Mouse (Mus musculus) heart, adult 2 months (tissue): ENCODE results near the gene Crtc1. TPM values are rescaled to one million over a fixed set of nuclear protein-coding genes. Genes with fewer than 3 reads are reported as not detected.

ENCODE experiments used
- DNase-seq, 2 experiments: peaks; one replicate each; pipeline ENCODE4 v3.0.0; 2021
- H3K27ac ChIP-seq: fragments of 200-600 bp; 2 replicates; pipeline ENCODE4 v1.8.1; 2022
- H3K27me3 ChIP-seq: fragments of 200-500 bp; 2 replicates; pipeline ENCODE4 v1.6.1; 2012; ENCODE audit warnings: mild to moderate bottlenecking, low read length, inconsistent platforms, mixed read lengths; ENCODE audit not compliant: control insufficient read depth, insufficient read depth
- H3K36me3 ChIP-seq: fragments of 200-500 bp; 2 replicates; pipeline ENCODE4 v1.6.1; 2012; ENCODE audit warnings: low read length, inconsistent platforms; ENCODE audit not compliant: control insufficient read depth, insufficient read depth
- H3K4me1 ChIP-seq: fragments of 200-500 bp; 2 replicates; pipeline ENCODE4 v1.6.1; 2011; ENCODE audit warnings: low read length; ENCODE audit not compliant: control insufficient read depth, insufficient read depth
- H3K4me3 ChIP-seq: fragments of 200-600 bp; 2 replicates; pipeline ENCODE4 v1.8.1; 2022
- H3K79me2 ChIP-seq: fragments of 200-500 bp; replicated peaks from 2 replicates; pipeline ENCODE4 v1.6.1; 2012; ENCODE audit warnings: mild to moderate bottlenecking, inconsistent platforms, low read length, moderate library complexity, mixed read lengths; ENCODE audit not compliant: control insufficient read depth, insufficient read depth
- H3K9ac ChIP-seq: fragments of 200-500 bp; 2 replicates; pipeline ENCODE4 v1.6.1; 2012; ENCODE audit warnings: low read depth, mild to moderate bottlenecking, control low read depth, inconsistent platforms, low read length, mixed read lengths
- CTCF ChIP-seq: fragments of 200-600 bp; IDR thresholded peaks from 2 replicates; pipeline ENCODE4 v1.8.1; 2022; ENCODE audit warnings: antibody characterized with exemption, mild to moderate bottlenecking, moderate library complexity
- EP300 ChIP-seq: fragments of 200-500 bp; IDR thresholded peaks from 2 replicates; pipeline ENCODE4 v1.6.1; 2011; ENCODE audit warnings: low read depth, low read length, control low read depth; ENCODE audit not compliant: insufficient read depth
- POLR2A ChIP-seq: fragments of 200-500 bp; IDR thresholded peaks from 2 replicates; pipeline ENCODE4 v1.6.1; 2011; ENCODE audit warnings: mild to moderate bottlenecking, low read depth, low read length, control low read depth; ENCODE audit not compliant: insufficient read depth
- WGBS: fragments of 180-500 bp; shearing (Covaris S2); methylation state at CpG from one replicate; pipeline ENCODE4 v1.1.7; 2018; 5-methylcytosine and 5-hydroxymethylcytosine counted together
- intact Hi-C: fragments of 180-260 bp; cut with DNase I; formaldehyde crosslinking; loops from one replicate; pipeline ENCODE4 v1.15.1; 2025
- polyA plus RNA-seq: library from polyadenylated mRNA; depleted of rRNA; stranded (reverse); fragments of >200 nt; gene quantifications from 2 replicates; pipeline ENCODE4 v1.2.3, GENCODE M21; 2012
- total RNA-seq, 2 experiments: library from RNA; stranded (reverse); gene quantifications; 2 replicates each; pipeline ENCODE4 v1.2.3; 2021

Gene Crtc1
- total and polyA plus RNA-seq, 3 experiments, result 7.4 to 14.9 (median 8.1) TPM

- H3K27ac ChIP-seq, result no peak overlapping the region
- H3K36me3 ChIP-seq, result no peaks in the 10 kb centered on the region
- H3K4me3 ChIP-seq, result no peak overlapping the region
- H3K27me3 ChIP-seq, result no peaks in the 10 kb centered on the region
- TF ChIP-seq POLR2A, result no peak
- TF ChIP-seq CTCF, result no peak
- no peak for TF ChIP-seq EP300
- no peak overlapping the region for H3K9ac ChIP-seq
- WGBS, result 25% methylated on average over 14 of the region's 14 CpGs
- peak; percentile 26 to 42 for DNase-seq
- intact Hi-C loops, result no loop called here
- H3K79me2 ChIP-seq, result no peaks in the 10 kb centered on the region
- no peaks in the 10 kb centered on the region for H3K4me1 ChIP-seq
Observed at GRCm38 (mm10) chr8:70418954-70419353, 20.4 kb downstream of the Crtc1 start.

GRCm38 (mm10) chr8:70417914-70418313 is 21.5 kb downstream of the Crtc1 start:
- DNase-seq, result no peak
- WGBS, result 60% methylated on average over 10 of the region's 10 CpGs
- Histone ChIP-seq H3K4me1 (no peaks in the 10 kb centered on the region), H3K27me3 (no peaks in the 10 kb centered on the region), H3K79me2 (no peaks in the 10 kb centered on the region), H3K27ac (no peak overlapping the region), H3K4me3 (no peak overlapping the region), H3K9ac (no peak overlapping the region), H3K36me3 (no peaks in the 10 kb centered on the region)
- intact Hi-C loops, result no loop called here
- no peak for TF ChIP-seq EP300
- no peak for TF ChIP-seq POLR2A
- TF ChIP-seq CTCF, result no peak

GRCm38 (mm10) chr8:70416941-70417340 is 22.4 kb downstream of the Crtc1 start:
- no peak overlapping the region for H3K9ac ChIP-seq
- no peak overlapping the region for H3K27ac ChIP-seq
- no peak for TF ChIP-seq POLR2A
- no peak for TF ChIP-seq CTCF
- no peak for TF ChIP-seq EP300
- H3K4me3 ChIP-seq, result no peak overlapping the region
- H3K79me2 ChIP-seq, result no peaks in the 10 kb centered on the region
- no peak for DNase-seq
- H3K4me1 ChIP-seq, result no peaks in the 10 kb centered on the region
- WGBS, result 74% methylated on average over 6 of the region's 6 CpGs
- intact Hi-C loops, result no loop called here
- no peaks in the 10 kb centered on the region for H3K36me3 ChIP-seq
- no peaks in the 10 kb centered on the region for H3K27me3 ChIP-seq

GRCm38 (mm10) chr8:70415540-70416451 is 23.6 kb downstream of the Crtc1 start:
- no peaks in the 10 kb centered on the region for H3K4me1 ChIP-seq
- H3K9ac ChIP-seq, result no peak overlapping the region
- intact Hi-C loops, result no loop called here
- TF ChIP-seq POLR2A (no peak), CTCF (peak; percentile 69)
- H3K27ac ChIP-seq, result no peak overlapping the region
- no peaks in the 10 kb centered on the region for H3K27me3 ChIP-seq
- no peak overlapping the region for H3K4me3 ChIP-seq
- 80% methylated on average over 8 of the region's 8 CpGs for WGBS
- H3K36me3 ChIP-seq, result no peaks in the 10 kb centered on the region
- H3K79me2 ChIP-seq, result no peaks in the 10 kb centered on the region
- no peak for DNase-seq

- Histone ChIP-seq H3K9ac (no peak overlapping the region), H3K27ac (no peak overlapping the region)
- intact Hi-C loops, result no loop called here
Observed at GRCm38 (mm10) chr8:70414310-70414946, 25.0 kb downstream of the Crtc1 start.

GRCm38 (mm10) chr8:70410281-70410680 is 29.1 kb downstream of the Crtc1 start:
- Histone ChIP-seq H3K27ac (no peak overlapping the region), H3K36me3 (no peaks in the 10 kb centered on the region), H3K9ac (no peak overlapping the region), H3K79me2 (no peaks in the 10 kb centered on the region), H3K4me1 (no peaks in the 10 kb centered on the region), H3K27me3 (no peaks in the 10 kb centered on the region), H3K4me3 (no peak overlapping the region)
- DNase-seq, result no peak
- TF ChIP-seq EP300, result no peak
- TF ChIP-seq POLR2A, result no peak
- no peak for TF ChIP-seq CTCF
- intact Hi-C loops, result no loop called here
- WGBS, result 90% methylated on average over 5 of the region's 5 CpGs

More at GRCm38 (mm10) chr8:70414310-70414946, 25.0 kb downstream of the Crtc1 start:
- Histone ChIP-seq H3K4me1 (no peaks in the 10 kb centered on the region), H3K4me3 (no peak overlapping the region), H3K79me2 (no peaks in the 10 kb centered on the region), H3K36me3 (no peaks in the 10 kb centered on the region), H3K27me3 (no peaks in the 10 kb centered on the region)
- 85% methylated on average over 6 of the region's 6 CpGs for WGBS
- no peak for DNase-seq
- TF ChIP-seq EP300 (no peak), CTCF (no peak), POLR2A (no peak)
